Mouse (Mus musculus) bone marrow macrophage, adult 2 months (primary cell): ENCODE results near the gene 4930404N11Rik.

Experiments used
- CTCF ChIP-seq: IDR thresholded peaks from 2 replicates; pipeline ENCODE4 v1.5.1; 2012; ENCODE audit warnings: low read depth, mild to moderate bottlenecking, low read length, moderate library complexity
- POLR2A ChIP-seq: IDR thresholded peaks from 2 replicates; pipeline ENCODE4 v1.6.1; 2012; ENCODE audit warnings: mild to moderate bottlenecking, low read depth, low read length, borderline replicate concordance

- TF ChIP-seq POLR2A = no peak
- TF ChIP-seq CTCF = no peak
These were observed 31.1 kb upstream of the 4930404N11Rik start for GRCm38 (mm10) chr10:81396749-81397148.
